Mouse (Mus musculus) myocyte (in vitro differentiated cells): Measurements from ENCODE around the gene Tiam2.

Experiments used
- MAX ChIP-seq: IDR thresholded peaks from one replicate; pipeline ENCODE4 v1.6.1; 2011; ENCODE audit warnings: low read depth, mild to moderate bottlenecking, control low read depth
- POLR2A ChIP-seq: IDR thresholded peaks from one replicate; pipeline ENCODE4 v1.6.1; 2011; ENCODE audit warnings: low read depth, mild to moderate bottlenecking, control low read depth, moderate library complexity; ENCODE audit not compliant: insufficient read length
- POLR2AphosphoS2 ChIP-seq: IDR thresholded peaks from one replicate; pipeline ENCODE4 v1.6.1; 2011; ENCODE audit warnings: low read depth, control low read depth; ENCODE audit not compliant: insufficient read length
- TCF12 ChIP-seq: IDR thresholded peaks from one replicate; pipeline ENCODE4 v1.6.1; 2011; ENCODE audit warnings: mild to moderate bottlenecking, control low read depth; ENCODE audit not compliant: poor library complexity, insufficient read depth, severe bottlenecking

- TF ChIP-seq POLR2A: no peak
- no peak for TF ChIP-seq TCF12
- no peak for TF ChIP-seq POLR2AphosphoS2
- no peak for TF ChIP-seq MAX
Observed at GRCm38 (mm10) chr17:3453946-3454345, 127.6 kb downstream of the Tiam2 start.
